Mouse (Mus musculus): ENCODE data around the gene Arrb1.

DNA sequence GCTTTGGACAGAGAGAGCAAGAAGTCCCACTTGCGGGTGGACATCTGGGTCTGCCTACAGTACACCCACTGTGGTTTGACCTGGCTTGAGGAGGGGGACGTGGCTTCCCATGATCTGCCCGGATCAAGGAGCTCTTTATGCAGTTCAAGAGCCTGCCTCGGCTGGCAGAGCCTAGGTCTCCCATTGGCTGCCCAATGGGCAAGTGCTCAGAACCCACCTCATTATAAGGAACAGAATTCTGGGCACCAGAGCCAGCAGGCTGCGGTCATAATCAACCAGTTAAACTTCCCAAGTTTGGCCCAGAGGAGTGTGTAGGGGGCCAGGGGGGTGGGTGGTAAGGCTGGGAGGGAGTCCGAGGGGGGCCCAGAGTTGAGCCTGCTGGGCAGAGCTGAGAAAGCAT is 9.0 kb downstream of the Arrb1 start:
- TF ChIP-seq POLR2A (IDR thresholded peaks at IDR 0.05; ENCODE audit: extremely low read depth, insufficient read depth, low read length) (no peak), CTCF (IDR thresholded peaks at IDR 0.05; ENCODE audit: low read depth, low read length) (no peak)

All from liver, adult 2 months (tissue).